Mouse (Mus musculus) T-helper 17 cell (primary cell): ENCODE data around the gene Tasp1.
"Not testable (repeated sequence)": the region's sequence is repeated elsewhere in the genome, so short reads cannot be mapped to it uniquely, and the experiment has no call there.

Experiments
- in situ Hi-C, 2 experiments: fragments of 300-600 bp; cut with MboI, MseI; formaldehyde crosslinking; loops; 1 replicate in 1 of 2; 2 replicates in 1 of 2; pipeline ENCODE4 v1.15.1; 2025; ENCODE audit warnings: high pct_unique_total_duplicates in 2 of 2

The Tasp1 gene

GRCm38 (mm10) chr2:140066353-140067314 lies at the start of gene Tasp1:
Gene Tasp1 (minus strand): TSS chr2:140066805.
- in situ Hi-C loops = no loop called here

GRCm38 (mm10) chr2:140113851-140114250 lies 47.2 kb upstream of the Tasp1 start:
- in situ Hi-C loops = no loop called here

DNA sequence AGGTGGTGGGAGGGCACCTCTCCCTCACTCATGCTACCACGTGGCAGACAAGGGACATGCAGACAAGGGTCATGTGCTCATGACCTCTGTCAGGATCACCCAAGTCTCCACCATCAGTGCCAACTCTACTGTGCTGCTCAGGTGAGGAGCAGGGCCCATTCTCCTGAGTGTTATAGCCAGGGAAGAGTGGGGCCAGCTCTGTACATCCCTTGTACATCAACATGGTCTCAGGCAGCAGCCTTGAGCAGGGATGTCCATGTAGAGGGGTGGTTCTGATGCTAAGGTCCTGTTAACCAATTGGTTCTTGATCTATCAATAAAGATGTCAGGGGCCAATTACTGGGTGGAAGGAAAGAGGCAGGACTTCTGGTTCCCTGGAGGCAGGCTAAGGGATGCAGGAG lies 42.3 kb upstream of the Tasp1 start:
- in situ Hi-C loops = no loop called here

GRCm38 (mm10) chr2:140107641-140108040 lies 41.0 kb upstream of the Tasp1 start:
- in situ Hi-C loops = no loop called here

GRCm38 (mm10) chr2:140104951-140105350 lies 38.3 kb upstream of the Tasp1 start:
- in situ Hi-C loops = no loop called here

GRCm38 (mm10) chr2:140100551-140101474 lies 34.2 kb upstream of the Tasp1 start:
- in situ Hi-C loops = no loop called here

- in situ Hi-C loops = no loop called here
These were observed 33.4 kb upstream of the Tasp1 start for GRCm38 (mm10) chr2:140099971-140100370.

- in situ Hi-C loops = no loop called here
These were observed 30.6 kb upstream of the Tasp1 start for GRCm38 (mm10) chr2:140097131-140097591.

GRCm38 (mm10) chr2:140096034-140096433 lies 29.4 kb upstream of the Tasp1 start:
- in situ Hi-C loops = no loop called here

DNA sequence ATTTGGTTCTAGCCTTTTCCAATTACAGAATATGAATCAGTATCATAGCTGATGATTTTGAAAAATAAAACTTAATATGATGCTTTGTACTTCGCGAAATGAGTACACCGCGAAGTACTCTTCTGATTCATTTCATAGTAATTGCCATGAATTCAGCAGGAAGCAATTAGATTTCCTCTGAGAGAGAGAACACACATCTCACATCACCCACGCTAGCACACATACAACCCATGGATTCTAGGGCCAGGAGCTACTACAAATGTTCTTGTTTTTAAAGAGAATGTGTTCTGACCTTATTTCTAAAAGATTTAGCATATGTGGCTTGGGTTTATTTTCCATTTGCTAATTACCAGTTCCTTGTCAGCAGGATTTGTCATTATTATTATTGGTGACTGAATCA lies 26.8 kb upstream of the Tasp1 start:
- in situ Hi-C loops = no loop called here

DNA sequence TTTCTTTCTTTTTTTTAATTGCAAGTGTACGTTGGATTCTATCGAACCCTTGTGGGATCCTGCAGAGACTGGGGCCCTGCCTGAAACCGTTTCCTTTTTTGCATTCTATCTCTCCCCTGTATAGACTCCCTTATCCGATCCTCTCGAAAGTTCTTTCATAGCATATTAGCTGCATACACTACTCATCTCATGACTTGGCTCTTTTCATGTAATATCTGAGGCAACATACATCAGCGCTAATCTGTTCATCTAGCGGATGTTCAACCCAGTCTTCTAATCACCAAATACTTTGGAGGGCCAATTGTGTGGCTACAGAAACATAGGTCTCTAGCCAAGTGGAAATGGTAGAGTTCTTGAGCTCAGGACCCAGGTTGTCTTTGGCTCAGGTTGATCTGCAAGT lies 17.6 kb upstream of the Tasp1 start:
- in situ Hi-C loops = loop anchor here in 1 of 2 experiments (5.0 kb wide), 1 partner anchor 38 kb away; no protein-coding TSS in a partner anchor

DNA sequence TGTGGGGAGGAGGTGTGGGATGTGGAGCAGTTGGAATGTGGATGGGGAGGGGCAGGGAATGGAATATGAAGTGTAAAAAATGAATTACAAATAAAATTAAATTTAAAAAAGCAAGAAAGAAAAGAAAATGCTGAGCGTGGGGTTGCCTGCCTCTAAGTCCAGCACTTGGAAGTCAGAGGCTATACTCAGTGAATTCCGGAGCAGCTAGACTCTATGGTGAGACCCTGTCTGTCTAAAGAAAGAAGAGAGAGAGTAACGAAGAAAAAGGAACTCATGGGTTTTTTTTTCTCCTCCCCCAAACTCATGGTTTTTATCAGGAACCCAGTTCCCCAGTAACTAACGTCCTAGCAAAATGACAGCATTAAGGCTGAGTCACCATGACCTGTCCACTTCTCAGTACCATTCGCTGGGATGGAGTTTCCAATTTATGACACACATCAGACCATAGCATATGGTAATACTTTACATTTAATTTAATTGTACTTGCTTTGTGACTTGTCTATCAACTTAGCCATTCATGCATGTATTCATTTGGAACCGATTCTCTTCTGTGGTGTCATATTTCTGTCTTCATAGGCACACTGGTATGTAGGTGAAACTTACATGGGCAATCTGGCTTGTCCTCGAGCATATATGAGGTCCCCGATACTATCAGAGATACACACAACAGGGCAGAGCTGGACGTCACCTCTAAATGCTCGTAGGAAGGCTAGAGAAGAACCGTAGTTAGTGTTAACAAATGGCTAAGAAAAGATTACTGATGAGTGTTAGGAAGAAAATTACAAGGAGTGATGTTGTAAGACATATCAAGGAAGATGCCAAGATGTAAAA lies 14.4 kb upstream of the Tasp1 start:
- in situ Hi-C loops = loop anchor here in 1 of 2 experiments (5.0 kb wide), 1 partner anchor 41 kb away; no protein-coding TSS in a partner anchor

DNA sequence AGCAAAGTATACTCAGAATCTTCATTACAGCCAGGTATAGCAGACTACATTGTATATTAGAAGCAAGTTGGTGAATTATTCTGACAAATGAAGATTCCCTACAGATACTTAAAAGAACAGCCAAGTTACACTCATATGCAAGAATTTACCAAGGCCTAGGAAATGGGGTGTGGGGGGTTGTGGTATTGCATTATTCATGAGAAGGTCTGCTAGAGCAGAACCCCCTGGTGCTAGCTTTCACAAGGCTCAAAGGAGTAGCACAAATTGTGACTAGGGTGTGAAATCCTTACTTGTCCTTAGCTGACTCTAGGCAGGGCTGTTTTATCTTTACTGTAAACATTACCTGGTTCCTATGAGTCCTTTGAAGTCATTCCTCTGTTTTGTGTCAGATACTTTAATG lies 12.7 kb upstream of the Tasp1 start:
- in situ Hi-C loops = not testable (repeated sequence)

- in situ Hi-C loops = no loop called here
These were observed 12.1 kb upstream of the Tasp1 start for GRCm38 (mm10) chr2:140078600-140079280.

GRCm38 (mm10) chr2:140077476-140077875 lies 10.9 kb upstream of the Tasp1 start:
- in situ Hi-C loops = no loop called here

DNA sequence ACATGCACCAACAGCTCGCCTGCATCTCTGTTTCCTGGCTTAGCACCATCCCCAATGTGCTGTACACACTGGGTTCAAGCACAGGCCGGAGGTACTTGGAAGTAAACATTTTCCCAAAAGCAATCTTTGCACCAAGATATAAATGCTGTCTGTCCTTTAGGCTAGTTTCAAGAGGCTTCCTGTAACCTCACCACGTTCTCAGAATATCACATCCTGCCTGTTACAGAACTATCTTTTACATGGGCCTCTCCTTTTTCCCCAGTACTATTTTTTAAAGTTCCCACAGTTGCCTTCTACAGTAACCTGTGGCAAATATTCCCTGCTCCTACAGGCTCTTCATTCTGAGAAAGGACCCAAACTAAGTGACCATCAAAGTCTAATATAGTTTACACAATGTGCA lies 8.5 kb upstream of the Tasp1 start:
- in situ Hi-C loops = no loop called here

DNA sequence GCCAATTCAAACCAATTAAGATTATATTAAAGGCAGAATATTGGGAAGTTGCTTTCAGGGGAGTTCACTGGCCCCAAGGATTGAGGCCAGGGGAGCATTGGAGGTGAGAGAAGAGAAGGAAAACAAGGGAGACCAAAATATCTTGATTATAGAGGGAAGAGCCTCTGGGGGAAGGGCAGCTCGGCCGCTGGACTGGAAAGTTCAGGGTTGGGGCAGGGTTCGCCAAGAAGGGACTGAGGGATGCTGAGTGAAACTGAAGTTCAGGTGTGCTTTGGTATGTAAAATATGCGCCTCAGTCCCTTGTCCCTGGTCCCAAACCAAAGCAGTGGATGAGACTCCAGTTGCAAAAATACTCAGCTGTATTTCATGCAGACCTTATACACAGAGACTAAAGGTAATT lies 911 bp upstream of the Tasp1 start:
- in situ Hi-C loops = no loop called here

DNA sequence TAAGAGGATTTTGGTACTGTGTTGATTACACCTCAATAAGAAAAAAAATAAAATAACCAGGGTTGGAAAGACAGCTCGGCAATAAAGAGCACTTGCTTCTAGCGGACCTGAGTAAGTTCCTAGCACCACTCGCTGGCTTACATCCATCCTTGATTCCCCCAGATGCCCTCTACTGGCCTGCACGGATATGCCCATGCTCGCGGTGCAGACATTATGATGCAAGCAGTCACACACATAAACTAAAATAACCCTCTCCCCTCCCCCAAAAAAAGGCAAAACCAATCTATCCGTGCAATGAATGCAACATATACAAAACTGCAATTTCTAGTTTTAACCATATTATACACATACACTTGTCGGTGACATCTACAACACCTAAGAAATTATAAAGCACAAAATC lies 929 bp downstream of the Tasp1 start:
- in situ Hi-C loops = no loop called here

DNA sequence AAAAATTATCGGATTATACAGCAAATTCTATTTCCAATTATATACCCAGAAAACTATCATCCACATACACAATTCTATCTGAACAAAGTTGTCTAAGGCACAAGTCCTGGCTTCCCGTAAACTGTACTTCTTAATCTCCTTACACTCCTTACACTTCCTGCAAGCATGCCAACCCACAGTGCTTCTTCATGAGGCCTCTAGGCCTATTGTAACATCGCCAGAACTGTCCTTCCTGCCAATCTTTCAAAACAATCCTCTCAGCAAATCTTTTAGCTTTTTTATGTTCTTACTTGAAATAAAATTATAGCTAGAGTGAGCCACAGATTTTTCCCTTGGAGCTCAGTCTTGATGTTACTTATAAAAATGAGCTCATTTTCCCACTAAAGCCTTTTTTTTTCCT lies 5.1 kb downstream of the Tasp1 start:
- in situ Hi-C loops = no loop called here

DNA sequence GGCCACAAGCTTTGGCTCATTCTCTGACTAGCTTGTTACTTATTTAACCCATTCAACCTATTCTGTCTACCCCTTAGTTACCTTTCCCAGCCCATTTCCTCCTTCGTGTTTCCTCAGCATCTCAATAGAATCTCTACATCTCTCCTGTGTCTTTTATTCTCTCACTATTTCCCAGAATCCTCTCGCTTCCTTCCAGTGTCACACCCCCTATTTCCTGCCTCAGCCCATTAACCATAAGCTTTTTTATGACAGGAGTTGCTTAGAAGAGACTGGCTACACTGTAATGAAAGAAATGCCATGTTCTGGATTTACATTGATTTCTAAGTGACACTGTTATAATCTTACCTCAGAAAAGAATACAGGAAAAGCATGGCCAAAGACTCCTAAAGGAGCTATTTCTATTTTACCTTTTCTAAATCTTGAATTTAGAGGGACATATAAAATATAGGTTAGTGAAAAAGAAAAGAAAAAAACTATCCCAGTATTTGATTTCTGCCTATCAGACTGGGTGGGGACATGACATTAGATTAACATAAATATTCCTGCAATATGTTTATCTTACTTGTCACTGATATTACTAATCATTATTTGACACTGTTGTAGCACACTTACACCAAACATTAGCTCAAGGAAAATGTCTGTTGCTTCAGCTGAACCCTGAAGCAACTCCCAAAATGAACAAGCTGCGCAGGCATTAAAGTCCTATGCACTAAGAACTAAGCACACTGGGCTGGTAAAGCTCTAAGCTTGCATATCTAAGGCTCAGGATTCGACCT lies 6.3 kb downstream of the Tasp1 start:
- in situ Hi-C loops = no loop called here
